Mouse (Mus musculus): Measurements from ENCODE around the gene Lmntd2.

- TF ChIP-seq POLR2A (IDR thresholded peaks at IDR 0.05; ENCODE audit: low read depth, low read length): no peak
- TF ChIP-seq CTCF (IDR thresholded peaks at IDR 0.05; ENCODE audit: extremely low read depth, insufficient read depth, insufficient read length, insufficient replicate concordance): no peak
Observed at GRCm38 (mm10) chr7:141188733-141189132, 25.1 kb downstream of the Lmntd2 start.
